11 mouse cellular contexts compared by ENCODE assay signal in the genomic region with DNA sequence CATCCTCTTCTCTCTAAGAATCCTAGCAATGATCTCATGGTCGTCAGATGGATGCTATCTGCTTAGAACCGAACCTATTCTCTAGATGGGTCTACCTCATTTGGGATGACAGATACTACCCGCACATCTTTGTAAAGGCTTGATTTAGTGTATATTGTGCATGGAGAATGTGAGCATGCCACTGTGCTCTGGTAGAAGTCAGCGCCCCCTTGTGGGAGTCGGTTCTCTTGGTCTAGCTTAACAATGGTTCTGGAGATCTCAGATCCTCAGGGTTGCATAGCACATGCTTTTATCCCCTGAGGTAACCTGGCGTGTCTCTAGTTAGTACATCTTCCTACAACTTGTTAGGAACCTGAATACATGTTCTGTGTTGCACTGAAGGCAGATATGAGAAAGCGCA. TPM values are rescaled to one million over a fixed set of nuclear protein-coding genes. Genes with fewer than 3 reads are reported as not detected.
"Had no signal": no experiment of that assay in that cellular context is flagged by ENCODE, and none has a peak within 500 bp of the region (broad histone marks: within the 10 kb centered on the region; RNA-seq: fewer than 3 reads in every experiment).

No protein-coding gene starts in this region.

RNA-seq across cellular contexts. Expression of a gene that starts 49.9 kb away (rescaled TPM):
- polyA plus RNA-seq: liver, embryonic 15.5 days; lung, embryonic 15.5 days; lung, postnatal 0 days; macrophage; midbrain, embryonic 10.5 days; midbrain, embryonic 12.5 days; midbrain, embryonic 14.5 days; neural tube, embryonic 12.5 days; neural tube, embryonic 14.5 days; stomach, embryonic 14.5 days had no signal

RNA-seq across cellular contexts. Expression of a gene that starts 57.5 kb away (rescaled TPM):
- polyA plus RNA-seq: small intestine, adult 2 months had no signal
